Mouse (Mus musculus) forebrain, embryonic 16.5 days (tissue): ENCODE data around the gene Rsph9. TPM values are rescaled to one million over a fixed set of nuclear protein-coding genes. Genes with fewer than 3 reads are reported as not detected.

ENCODE experiments used
- ATAC-seq: fragments of 200-750 bp; cut with Nextera tagmentation; 2 replicates; pipeline ENCODE4 v1.8.0; 2017; ENCODE audit warnings: mild to moderate bottlenecking, moderate library complexity
- H3K27ac ChIP-seq: fragments of 300-500 bp; sonication (generic); 2 replicates; pipeline ENCODE4 v1.5.1; 2014; ENCODE audit warnings: low read length, control low read depth
- H3K27me3 ChIP-seq: fragments of 300-500 bp; sonication (generic); replicated peaks from 2 replicates; pipeline ENCODE4 v1.6.1; 2014; ENCODE audit warnings: low read length; ENCODE audit not compliant: control insufficient read depth, insufficient read depth
- H3K36me3 ChIP-seq: fragments of 300-500 bp; sonication (generic); 2 replicates; pipeline ENCODE4 v1.6.1; 2014; ENCODE audit not compliant: control insufficient read depth, insufficient read depth
- H3K4me1 ChIP-seq: fragments of 300-500 bp; sonication (generic); replicated peaks from 2 replicates; pipeline ENCODE4 v1.6.1; 2014; ENCODE audit warnings: low read length; ENCODE audit not compliant: control insufficient read depth, insufficient read depth
- H3K4me2 ChIP-seq: fragments of 300-500 bp; sonication (generic); 2 replicates; pipeline ENCODE4 v1.6.1; 2014; ENCODE audit warnings: mild to moderate bottlenecking, low read length, control low read depth
- H3K4me3 ChIP-seq: fragments of 300-500 bp; sonication (generic); replicated peaks from 2 replicates; pipeline ENCODE4 v1.5.1; 2014; ENCODE audit warnings: mild to moderate bottlenecking, low read length, control low read depth
- H3K9ac ChIP-seq: fragments of 300-500 bp; sonication (generic); replicated peaks from 2 replicates; pipeline ENCODE4 v1.6.1; 2014; ENCODE audit warnings: low read depth, low read length, control low read depth
- H3K9me3 ChIP-seq: fragments of 300-500 bp; sonication (generic); 2 replicates; pipeline ENCODE4 v1.6.1; 2016; ENCODE audit warnings: low read length; ENCODE audit not compliant: control insufficient read depth
- WGBS: fragments of 180-500 bp; shearing (Covaris S2); extraction: QIAGEN DNeasy Blood & Tissue Kit; methylation state at CpG from one replicate; pipeline ENCODE4 v1.1.7; 2014; 5-methylcytosine and 5-hydroxymethylcytosine counted together
- polyA plus RNA-seq: library from polyadenylated mRNA; unstranded; fragments of >200 nt; fragmentation: Nextera tagmentation; extraction: Ambion mirVana; gene quantifications from 2 replicates; pipeline ENCODE4 v1.2.1, GENCODE M21; 2015

The Rsph9 gene
- polyA plus RNA-seq, 1 experiment from 2014 or later = 48.7 TPM

DNA sequence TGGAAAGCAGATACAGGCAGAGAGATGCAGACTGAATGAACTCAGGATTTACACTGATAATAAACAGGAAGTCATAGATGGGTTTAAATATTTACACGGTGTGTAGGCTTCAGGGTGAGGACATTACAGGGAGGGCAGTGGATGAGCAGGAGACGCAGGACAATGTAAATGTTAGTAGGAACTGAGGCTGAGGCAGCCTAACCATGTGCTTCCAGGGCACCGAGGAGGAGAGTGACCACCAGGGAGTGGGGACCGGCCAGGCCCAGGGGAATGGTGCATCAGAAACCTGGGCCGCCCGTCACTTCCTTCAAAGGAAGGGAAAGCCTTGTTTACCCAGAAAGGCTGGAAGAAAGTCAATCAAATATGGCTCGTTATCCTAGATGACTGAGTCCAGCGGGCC is 45.5 kb downstream of the Rsph9 start:
- H3K4me3 ChIP-seq = no peak overlapping the region
- H3K9me3 ChIP-seq = no peaks in the 10 kb centered on the region
- H3K27me3 ChIP-seq = peaks cover 4% of the 10 kb centered on the region; the same call in 1 of the 2 replicates
- no peak overlapping the region for H3K9ac ChIP-seq
- 72% methylated on average over 8 of the region's 8 CpGs for WGBS
- no peaks in the 10 kb centered on the region for H3K36me3 ChIP-seq
- no peak overlapping the region for H3K4me2 ChIP-seq
- no peak overlapping the region for H3K27ac ChIP-seq
- H3K4me1 ChIP-seq = no peaks in the 10 kb centered on the region
- no peak for ATAC-seq

DNA sequence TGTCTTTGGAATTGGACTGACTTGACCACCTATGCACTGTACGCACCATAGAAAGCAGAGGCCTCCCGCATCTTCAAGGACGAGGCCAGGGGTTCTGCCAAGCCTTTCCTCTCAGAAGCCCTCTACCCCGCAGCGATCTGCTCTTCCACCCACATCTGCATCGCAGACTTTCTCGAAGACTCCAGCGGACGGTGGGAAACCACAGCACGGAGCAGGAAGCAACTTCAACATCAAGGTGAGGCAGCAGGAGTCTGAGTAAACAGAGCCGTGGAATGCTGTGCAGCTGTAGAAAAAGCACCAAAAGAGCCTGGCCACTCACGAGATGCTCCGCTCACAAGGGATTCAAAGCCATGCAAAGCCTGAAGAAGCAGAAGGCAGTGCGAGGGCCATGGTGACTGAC is 52.1 kb downstream of the Rsph9 start:
- Histone ChIP-seq H3K27me3 (peaks cover 4% of the 10 kb centered on the region; the same call in 1 of the 2 replicates), H3K9me3 (no peaks in the 10 kb centered on the region), H3K4me2 (no peak overlapping the region), H3K9ac (no peak overlapping the region), H3K4me3 (no peak overlapping the region), H3K36me3 (no peaks in the 10 kb centered on the region), H3K4me1 (no peaks in the 10 kb centered on the region), H3K27ac (no peak overlapping the region)
- no peak for ATAC-seq
- WGBS = 84% methylated on average over 14 of the region's 14 CpGs

DNA sequence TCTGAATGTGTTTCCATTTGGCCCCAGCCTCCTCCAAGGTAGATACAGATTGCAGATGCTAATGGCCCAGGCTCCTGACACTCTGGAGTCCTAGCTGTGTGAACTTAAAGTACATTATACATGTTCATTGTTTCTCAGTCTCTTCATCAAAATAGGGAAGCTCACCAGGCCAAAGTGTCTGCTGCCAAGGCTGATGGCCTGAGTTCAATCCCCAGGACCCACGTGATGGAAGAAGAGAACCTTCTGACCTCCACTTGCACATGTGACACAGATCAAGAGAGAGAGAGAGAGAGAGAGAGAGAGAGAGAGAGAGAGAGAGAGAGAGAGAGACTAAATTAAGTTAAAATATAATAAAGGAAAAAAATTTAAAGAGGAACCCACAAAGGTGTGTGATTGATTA is 52.7 kb downstream of the Rsph9 start:
- Histone ChIP-seq H3K9me3 (no peaks in the 10 kb centered on the region), H3K9ac (no peak overlapping the region), H3K27ac (no peak overlapping the region), H3K4me2 (no peak overlapping the region), H3K4me1 (no peaks in the 10 kb centered on the region), H3K36me3 (no peaks in the 10 kb centered on the region), H3K27me3 (peaks cover 3% of the 10 kb centered on the region; the same call in 1 of the 2 replicates), H3K4me3 (no peak overlapping the region)
- WGBS = 83% methylated on average over 1 of the region's 1 CpGs
- no peak for ATAC-seq

- Histone ChIP-seq H3K9ac (no peak overlapping the region), H3K27me3 (no peaks in the 10 kb centered on the region), H3K4me1 (peaks cover 16% of the 10 kb centered on the region), H3K9me3 (no peaks in the 10 kb centered on the region), H3K4me3 (no peak overlapping the region), H3K27ac (no peak overlapping the region), H3K4me2 (no peak overlapping the region), H3K36me3 (no peaks in the 10 kb centered on the region)
- 56% methylated on average over 17 of the region's 17 CpGs for WGBS
- ATAC-seq = no peak
These were observed 57.6 kb downstream of the Rsph9 start for GRCm38 (mm10) chr17:46086341-46086870.

GRCm38 (mm10) chr17:46084091-46084501 is 59.9 kb downstream of the Rsph9 start:
- peak overlapping the region; percentile 54 for H3K27ac ChIP-seq
- H3K27me3 ChIP-seq = no peaks in the 10 kb centered on the region
- ATAC-seq = peak; percentile 92
- H3K4me3 ChIP-seq = peak overlapping the region; percentile 15; the same call in 1 of the 2 replicates
- H3K9me3 ChIP-seq = no peaks in the 10 kb centered on the region
- peak overlapping the region; percentile 40 for H3K4me2 ChIP-seq
- peak overlapping the region; percentile 44 for H3K9ac ChIP-seq
- peaks cover 16% of the 10 kb centered on the region for H3K4me1 ChIP-seq
- H3K36me3 ChIP-seq = no peaks in the 10 kb centered on the region
- 2% methylated on average over 10 of the region's 10 CpGs for WGBS

DNA sequence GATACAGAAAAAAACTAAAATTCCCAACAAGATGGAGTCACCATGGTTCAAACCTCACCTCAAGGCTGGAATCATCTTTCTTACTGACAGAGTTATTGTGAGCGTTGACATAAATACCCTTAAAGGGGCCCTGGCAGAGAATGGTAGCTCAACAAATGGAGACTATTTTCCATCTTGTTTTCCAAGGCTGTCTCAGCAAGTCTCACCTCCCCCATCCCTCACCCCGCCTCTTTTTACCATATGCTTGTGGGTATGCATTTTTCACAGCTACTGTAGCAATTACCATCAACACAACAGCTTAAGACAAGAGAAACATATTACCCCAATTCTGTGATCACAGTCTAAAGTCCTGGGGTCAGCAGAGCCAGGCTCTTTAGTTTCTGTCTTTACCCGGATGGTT is 60.6 kb downstream of the Rsph9 start:
- H3K4me2 ChIP-seq = no peak overlapping the region
- H3K9ac ChIP-seq = no peak overlapping the region
- no peak for ATAC-seq
- H3K36me3 ChIP-seq = no peaks in the 10 kb centered on the region
- no peaks in the 10 kb centered on the region for H3K9me3 ChIP-seq
- H3K4me1 ChIP-seq = peaks cover 16% of the 10 kb centered on the region
- H3K27ac ChIP-seq = no peak overlapping the region; the same call in 1 of the 2 replicates
- no peak overlapping the region for H3K4me3 ChIP-seq
- H3K27me3 ChIP-seq = no peaks in the 10 kb centered on the region
- WGBS = 65% methylated on average over 3 of the region's 3 CpGs

DNA sequence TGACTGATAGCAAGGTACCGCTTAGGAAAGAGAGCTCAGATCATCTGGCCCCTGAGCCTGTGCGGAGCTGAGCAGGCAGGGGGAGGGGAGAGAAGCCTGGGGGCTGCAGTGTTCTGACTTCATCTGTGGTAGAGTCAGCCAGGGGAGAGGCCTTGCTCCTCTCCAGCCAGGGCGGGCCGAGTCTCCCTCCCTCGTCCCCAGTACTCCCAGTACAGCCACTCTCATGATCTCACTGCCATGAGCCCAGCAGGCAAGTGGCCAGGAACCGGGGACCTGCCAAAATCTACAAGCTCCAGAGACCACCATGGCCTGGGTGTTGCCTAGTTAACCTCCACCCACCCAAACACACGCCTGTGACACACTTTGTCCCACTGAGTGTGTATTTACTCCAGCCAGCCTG is 62.4 kb downstream of the Rsph9 start:
- Histone ChIP-seq H3K9ac (no peak overlapping the region), H3K4me3 (no peak overlapping the region), H3K36me3 (no peaks in the 10 kb centered on the region), H3K9me3 (no peaks in the 10 kb centered on the region), H3K4me1 (peaks cover 16% of the 10 kb centered on the region), H3K27ac (no peak overlapping the region), H3K4me2 (no peak overlapping the region), H3K27me3 (no peaks in the 10 kb centered on the region)
- no peak for ATAC-seq
- 74% methylated on average over 6 of the region's 7 CpGs for WGBS

GRCm38 (mm10) chr17:46081042-46081441 is 63.0 kb downstream of the Rsph9 start:
- ATAC-seq = no peak
- H3K36me3 ChIP-seq = no peaks in the 10 kb centered on the region
- H3K4me3 ChIP-seq = no peak overlapping the region
- H3K27me3 ChIP-seq = no peaks in the 10 kb centered on the region
- H3K27ac ChIP-seq = no peak overlapping the region
- peaks cover 16% of the 10 kb centered on the region for H3K4me1 ChIP-seq
- no peaks in the 10 kb centered on the region for H3K9me3 ChIP-seq
- no peak overlapping the region for H3K9ac ChIP-seq
- 33% methylated on average over 5 of the region's 5 CpGs for WGBS
- no peak overlapping the region for H3K4me2 ChIP-seq

- peaks cover 16% of the 10 kb centered on the region for H3K4me1 ChIP-seq
- no peak for ATAC-seq
- no peaks in the 10 kb centered on the region for H3K27me3 ChIP-seq
- no peak overlapping the region for H3K4me2 ChIP-seq
- H3K4me3 ChIP-seq = no peak overlapping the region
- no peak overlapping the region for H3K27ac ChIP-seq
- WGBS = 30% methylated on average over 7 of the region's 7 CpGs
- no peak overlapping the region for H3K9ac ChIP-seq
- no peaks in the 10 kb centered on the region for H3K36me3 ChIP-seq
- no peaks in the 10 kb centered on the region for H3K9me3 ChIP-seq
These were observed 63.6 kb downstream of the Rsph9 start for GRCm38 (mm10) chr17:46080388-46080787.

GRCm38 (mm10) chr17:46079037-46079436 is 65.0 kb downstream of the Rsph9 start:
- Histone ChIP-seq H3K27ac (no peak overlapping the region), H3K9ac (no peak overlapping the region), H3K27me3 (no peaks in the 10 kb centered on the region), H3K4me1 (peaks cover 12% of the 10 kb centered on the region), H3K4me3 (no peak overlapping the region), H3K9me3 (no peaks in the 10 kb centered on the region), H3K4me2 (no peak overlapping the region), H3K36me3 (no peaks in the 10 kb centered on the region)
- ATAC-seq = no peak
- WGBS = 75% methylated on average over 2 of the region's 2 CpGs
